Mouse (Mus musculus): ENCODE data around the gene M1ap.

Gene M1ap

DNA sequence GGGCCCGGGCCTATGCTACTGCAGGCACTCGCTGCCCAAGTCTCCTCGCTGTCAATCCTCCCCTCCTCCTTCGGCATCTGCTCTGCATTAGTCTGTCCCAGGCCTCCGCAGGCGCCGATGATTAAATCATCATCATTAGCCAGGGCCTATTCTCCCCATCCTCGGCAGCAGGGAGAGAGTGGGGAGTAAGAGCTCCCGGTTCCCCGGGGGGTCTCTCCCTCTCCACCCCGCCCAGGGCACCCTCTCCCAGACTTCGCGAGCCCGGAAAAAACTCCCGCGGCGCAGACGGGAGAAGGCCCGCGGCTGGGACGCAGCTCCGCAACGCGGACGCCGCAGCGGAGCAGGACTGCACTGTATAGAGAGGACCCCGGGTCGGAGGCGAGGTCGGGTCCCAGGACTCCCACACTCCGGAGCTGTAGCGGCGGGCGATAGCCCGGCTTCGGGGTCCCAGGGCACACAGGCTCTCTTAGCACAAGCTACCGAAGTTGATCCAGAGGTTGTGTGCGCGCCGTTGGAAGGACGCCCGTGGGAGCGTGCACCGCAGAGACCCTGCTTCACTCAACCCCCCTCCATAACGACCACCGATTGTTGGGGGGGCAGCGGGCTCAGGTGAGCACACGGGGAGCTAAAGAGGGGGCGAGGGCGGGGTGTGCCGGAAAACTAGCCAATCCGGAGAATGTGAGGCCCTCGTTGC lies 131.1 kb downstream of the M1ap start, which contains the start of gene Pcgf1:
Gene Pcgf1 (plus strand): TSS at position 240 of the 694 bp plus-strand sequence.
- peak; percentile 47 for DNase-seq

DNA sequence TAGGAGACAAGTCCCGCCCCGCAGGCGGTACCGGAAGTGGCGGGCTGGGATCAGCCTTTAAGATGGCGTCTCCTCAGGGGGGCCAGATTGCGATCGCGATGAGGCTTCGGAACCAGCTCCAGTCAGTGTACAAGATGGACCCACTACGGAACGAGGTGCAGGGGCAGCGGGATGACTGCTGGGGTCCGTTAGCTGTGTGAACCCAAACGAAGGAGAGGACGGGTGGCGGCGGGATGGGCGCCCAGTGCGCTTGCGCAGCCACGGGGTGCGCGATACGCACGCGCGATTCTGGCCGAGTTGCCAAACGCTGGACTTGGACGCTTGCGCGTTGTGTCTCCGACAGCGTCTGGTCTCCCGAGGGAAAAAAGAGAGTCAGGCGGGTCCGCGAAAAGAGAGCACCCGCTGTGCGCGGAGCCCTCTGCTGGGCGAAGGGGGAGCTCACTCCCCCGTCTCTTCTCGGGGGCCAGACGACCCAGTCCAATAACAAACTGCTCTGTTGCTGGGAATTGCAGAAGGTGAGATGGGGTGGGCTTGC lies 131.7 kb downstream of the M1ap start:
- peak; percentile 99 for DNase-seq

All from lung, postnatal 10 days (tissue).